Mouse (Mus musculus): ENCODE data around the gene Nxf7. TPM values are rescaled to one million over a fixed set of nuclear protein-coding genes. Genes with fewer than 3 reads are reported as not detected.

Nxf7 gene
- polyA plus RNA-seq, 1 experiment: not detected

Other genes starting within 250 kb of the Nxf7 start
- gene Gm5128, start 225.5 kb downstream of the Nxf7 start, polyA plus RNA-seq (2012; ENCODE audit: insufficient read depth, insufficient read length, missing spikeins): not detected in 2 replicates
- not detected in 2 replicates for gene Gm7903, start 164.9 kb downstream of the Nxf7 start, polyA plus RNA-seq (2012; ENCODE audit: insufficient read depth, insufficient read length, missing spikeins)
- not detected in 2 replicates for gene AV320801, start 104.2 kb downstream of the Nxf7 start, polyA plus RNA-seq (2012; ENCODE audit: insufficient read depth, insufficient read length, missing spikeins)
- not detected in 2 replicates for gene Prame, start 28.9 kb upstream of the Nxf7 start, polyA plus RNA-seq (2012; ENCODE audit: insufficient read depth, insufficient read length, missing spikeins)
- not detected in 2 replicates for gene Tcp11x2, start 95.0 kb upstream of the Nxf7 start, polyA plus RNA-seq (2012; ENCODE audit: insufficient read depth, insufficient read length, missing spikeins)
- gene Tmsb15a, start 126.5 kb upstream of the Nxf7 start, polyA plus RNA-seq (2012; ENCODE audit: insufficient read depth, insufficient read length, missing spikeins): not detected in 2 replicates
- gene Armcx5, start 144.0 kb upstream of the Nxf7 start, polyA plus RNA-seq (2012; ENCODE audit: insufficient read depth, insufficient read length, missing spikeins): 6.6 and 8.0 TPM in 2 replicates
- 18.2 and 23.4 TPM in 2 replicates for gene Gprasp1, start 144.0 kb upstream of the Nxf7 start, polyA plus RNA-seq (2012; ENCODE audit: insufficient read depth, insufficient read length, missing spikeins)
- 0.64 and 1.3 TPM in 2 replicates for gene Bhlhb9, start 198.8 kb upstream of the Nxf7 start, polyA plus RNA-seq (2012; ENCODE audit: insufficient read depth, insufficient read length, missing spikeins)
- gene Gprasp2, start 240.3 kb upstream of the Nxf7 start, polyA plus RNA-seq (2012; ENCODE audit: insufficient read depth, insufficient read length, missing spikeins): 1.9 TPM in 1 of 2 replicates, not detected in the other

All from bone marrow macrophage, adult 2 months (primary cell).